Mouse (Mus musculus): ENCODE measurements around the gene Gpr61.

DNA sequence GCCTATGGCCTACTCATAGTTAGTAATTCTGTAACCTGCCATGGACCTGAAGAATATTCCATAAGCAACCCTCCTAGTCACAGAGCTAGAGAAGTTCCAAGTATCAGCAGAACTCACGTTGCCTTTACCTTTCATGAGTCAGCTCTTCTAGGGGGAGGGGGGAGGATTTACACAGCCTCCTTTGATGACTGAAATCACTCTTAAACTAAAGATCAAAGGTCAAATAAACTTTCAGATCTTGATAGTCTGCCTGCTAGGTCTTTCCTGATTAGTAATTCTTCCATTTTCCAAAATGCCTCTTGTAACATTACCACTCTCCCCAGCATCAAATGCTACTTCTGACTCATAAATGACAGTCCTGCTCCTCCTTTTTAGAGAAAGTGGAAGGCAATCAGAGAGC is 30.6 kb downstream of the Gpr61 start:
- TF ChIP-seq GATA1 (IDR thresholded peaks at IDR 0.05; ENCODE audit: borderline replicate concordance, low read length) = no peak
- TF ChIP-seq CTCF (IDR thresholded peaks at IDR 0.05; ENCODE audit: low read depth, low read length) = no peak
- no peak for TF ChIP-seq GATA2 (IDR thresholded peaks at IDR 0.05; ENCODE audit: borderline replicate concordance, low read depth, low read length)

Measured in G1E (cell line).